Mouse (Mus musculus): ENCODE measurements at regions not wholly inside any gene's neighbourhood (a gene's known extent, or its start where the extent isn't known, plus 50 kb on each side); places are given as distances from the start of the nearest gene placed in this dataset.

DNA sequence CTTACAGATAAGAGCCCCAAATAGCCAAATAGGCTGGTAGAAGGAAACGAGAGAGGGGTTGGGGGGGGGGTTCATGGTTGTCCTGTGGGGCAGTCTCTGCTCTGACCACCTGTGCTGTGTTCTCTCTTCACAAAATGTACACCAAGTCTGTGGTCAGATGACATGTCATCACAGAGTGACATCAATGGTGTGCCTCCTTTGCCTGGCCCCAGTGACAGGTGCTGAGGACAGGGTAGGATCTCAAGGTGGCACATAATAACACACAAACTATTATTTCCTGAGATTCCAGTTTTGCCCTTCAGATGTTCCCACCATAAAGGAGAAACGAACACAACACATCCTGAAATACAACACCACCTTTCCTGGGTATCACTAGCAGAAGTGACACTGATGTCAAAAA lies 68.3 kb upstream of the Epcam start:
- ATAC-seq (ENCODE audit: insufficient number of reproducible peaks, low FRiP score, low TSS enrichment, low read depth) (no peak), DNase-seq (ENCODE audit: low spot score) (no peak)
- Histone ChIP-seq H3K27ac (replicated peaks; ENCODE audit: low read depth, low read length) (no peak overlapping the region), H3K9me3 (ENCODE audit: control insufficient read depth, low read length) (no peaks in the 10 kb centered on the region), H3K4me1 (ENCODE audit: control insufficient read depth, insufficient read depth, low read length) (0 out of 2 replicates have a peak, but pooled peaks cover 2% of the 10 kb centered on the region), H3K4me3 (ENCODE audit: low read depth, low read length) (no peak overlapping the region), H3K36me3 (ENCODE audit: control insufficient read depth, insufficient read depth, low read length) (no peaks in the 10 kb centered on the region), H3K27me3 (ENCODE audit: control insufficient read depth, insufficient read depth, low read length) (no peaks in the 10 kb centered on the region), H3K9ac (ENCODE audit: low read length) (no peak overlapping the region), H3K4me2 (ENCODE audit: low read depth, severe bottlenecking) (no peak overlapping the region)
- WGBS = 23% methylated on average over 2 of the region's 2 CpGs

DNA sequence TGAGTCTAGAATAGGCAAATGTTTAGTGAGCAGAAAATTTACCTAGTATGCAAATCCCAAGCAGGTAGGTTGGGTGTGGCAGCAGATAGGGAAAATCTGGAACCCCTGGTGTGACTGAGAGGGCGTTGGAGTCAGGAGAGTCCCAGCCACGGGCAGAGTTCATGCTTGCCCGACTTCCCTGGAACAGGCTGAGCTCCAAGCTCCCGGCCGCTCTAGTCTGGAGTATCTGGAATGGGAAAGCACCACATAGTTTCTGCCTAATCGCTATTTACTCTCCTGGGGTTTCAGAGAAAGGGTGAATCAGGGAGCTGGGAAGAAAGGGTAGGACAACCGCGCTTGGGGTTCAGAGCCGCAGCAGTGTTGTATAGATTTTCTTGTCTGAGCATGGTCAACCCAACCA lies 65.8 kb upstream of the Epcam start:
- no peak overlapping the region for H3K4me3 ChIP-seq (ENCODE audit: low read depth, low read length)
- 0 out of 2 replicates have a peak, but pooled peaks cover 2% of the 10 kb centered on the region for H3K4me1 ChIP-seq (ENCODE audit: control insufficient read depth, insufficient read depth, low read length)
- no peaks in the 10 kb centered on the region for H3K9me3 ChIP-seq (ENCODE audit: control insufficient read depth, low read length)
- 74% methylated on average over 9 of the region's 9 CpGs for WGBS
- H3K4me2 ChIP-seq (ENCODE audit: low read depth, severe bottlenecking) = no peak overlapping the region
- H3K9ac ChIP-seq (ENCODE audit: low read length) = no peak overlapping the region
- H3K27ac ChIP-seq (replicated peaks; ENCODE audit: low read depth, low read length) = no peak overlapping the region
- H3K36me3 ChIP-seq (ENCODE audit: control insufficient read depth, insufficient read depth, low read length) = no peaks in the 10 kb centered on the region
- no peak for DNase-seq (ENCODE audit: low spot score)
- H3K27me3 ChIP-seq (ENCODE audit: control insufficient read depth, insufficient read depth, low read length) = no peaks in the 10 kb centered on the region
- ATAC-seq (ENCODE audit: insufficient number of reproducible peaks, low FRiP score, low TSS enrichment, low read depth) = no peak

DNA sequence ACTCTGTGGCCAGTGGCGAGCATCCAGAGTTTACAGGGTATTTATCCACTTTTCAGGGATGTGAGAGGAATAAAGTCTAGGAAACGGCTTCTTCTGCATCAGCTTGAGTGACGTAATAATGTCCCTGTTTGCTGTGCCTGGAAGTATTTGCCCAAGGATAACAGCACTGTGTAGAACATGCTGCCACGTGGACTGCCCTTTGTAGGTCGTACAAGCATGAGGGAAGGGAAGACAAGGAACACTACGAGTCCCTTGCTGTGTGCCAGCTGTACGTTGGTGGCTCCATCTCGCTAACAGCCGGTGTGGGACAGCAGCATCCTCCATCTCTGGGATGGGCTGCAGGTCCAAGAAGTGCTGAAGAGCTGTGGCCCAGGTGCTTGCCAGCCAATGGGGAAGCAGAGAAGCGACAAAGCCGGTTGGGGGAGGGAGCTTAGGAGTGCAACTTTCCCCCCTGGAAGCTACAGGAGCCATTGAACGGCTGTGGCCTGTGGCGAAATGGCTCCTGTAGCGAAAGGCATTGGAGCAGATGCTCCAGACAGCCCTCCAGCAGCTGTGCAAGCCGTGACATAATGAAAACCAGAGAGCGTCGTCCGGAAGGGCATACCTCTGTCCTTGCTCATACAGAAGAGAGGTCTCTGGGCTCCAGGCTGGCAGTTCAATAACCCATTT lies 65.0 kb upstream of the Epcam start:
- no peak overlapping the region for H3K9ac ChIP-seq (ENCODE audit: low read length)
- ATAC-seq (ENCODE audit: insufficient number of reproducible peaks, low FRiP score, low TSS enrichment, low read depth) = peak; percentile 69; the same call in 1 of the 2 replicates
- no peak overlapping the region for H3K4me3 ChIP-seq (ENCODE audit: low read depth, low read length)
- H3K4me2 ChIP-seq (ENCODE audit: low read depth, severe bottlenecking) = peak overlapping the region; percentile 39; the same call in 1 of the 2 replicates
- 35% methylated on average over 18 of the region's 18 CpGs for WGBS
- H3K9me3 ChIP-seq (ENCODE audit: control insufficient read depth, low read length) = no peaks in the 10 kb centered on the region
- H3K27me3 ChIP-seq (ENCODE audit: control insufficient read depth, insufficient read depth, low read length) = no peaks in the 10 kb centered on the region
- H3K27ac ChIP-seq (replicated peaks; ENCODE audit: low read depth, low read length) = no peak overlapping the region
- H3K4me1 ChIP-seq (ENCODE audit: control insufficient read depth, insufficient read depth, low read length) = 0 out of 2 replicates have a peak, but pooled peaks cover 2% of the 10 kb centered on the region
- H3K36me3 ChIP-seq (ENCODE audit: control insufficient read depth, insufficient read depth, low read length) = no peaks in the 10 kb centered on the region
- DNase-seq (ENCODE audit: low spot score) = peak; percentile 52

DNA sequence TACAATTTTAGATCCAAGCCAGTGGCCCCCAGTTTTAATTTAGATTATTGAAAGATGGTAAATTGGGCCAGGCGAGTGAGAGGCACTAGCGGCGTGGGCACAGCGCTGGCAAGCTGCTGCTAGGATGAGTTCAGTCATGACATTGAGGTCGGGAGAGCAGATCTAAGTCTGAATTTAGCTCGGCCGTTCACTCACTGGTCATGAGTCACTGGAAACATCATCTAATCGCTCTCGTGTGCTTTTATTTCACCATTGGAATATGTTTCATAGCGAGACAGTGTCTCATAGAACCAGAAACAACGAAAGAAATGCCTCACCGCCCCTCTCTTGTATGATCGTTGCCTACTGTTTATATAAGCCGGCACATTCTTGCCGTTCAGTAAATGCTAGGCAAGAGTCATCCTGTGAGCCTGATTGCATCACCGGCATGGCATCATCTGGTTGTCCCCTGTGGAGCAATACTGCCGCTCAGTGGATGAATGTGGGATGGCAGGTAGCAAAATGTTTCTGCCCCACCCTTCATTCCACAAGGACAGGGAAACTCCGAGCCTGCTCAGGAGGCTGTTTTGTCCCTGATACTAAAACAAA lies 64.3 kb upstream of the Epcam start:
- Histone ChIP-seq H3K9ac (ENCODE audit: low read length) (no peak overlapping the region), H3K27ac (replicated peaks; ENCODE audit: low read depth, low read length) (no peak overlapping the region), H3K4me2 (ENCODE audit: low read depth, severe bottlenecking) (peak overlapping the region; percentile 39), H3K36me3 (ENCODE audit: control insufficient read depth, insufficient read depth, low read length) (no peaks in the 10 kb centered on the region), H3K4me3 (ENCODE audit: low read depth, low read length) (peak overlapping the region; percentile 11; the same call in 1 of the 2 replicates), H3K4me1 (ENCODE audit: control insufficient read depth, insufficient read depth, low read length) (0 out of 2 replicates have a peak, but pooled peaks cover 2% of the 10 kb centered on the region), H3K9me3 (ENCODE audit: control insufficient read depth, low read length) (no peaks in the 10 kb centered on the region), H3K27me3 (ENCODE audit: control insufficient read depth, insufficient read depth, low read length) (no peaks in the 10 kb centered on the region)
- peak; percentile 75; the same call in 1 of the 2 replicates for ATAC-seq (ENCODE audit: insufficient number of reproducible peaks, low FRiP score, low TSS enrichment, low read depth)
- DNase-seq (ENCODE audit: low spot score) = peak; percentile 97
- WGBS = 10% methylated on average over 18 of the region's 18 CpGs

DNA sequence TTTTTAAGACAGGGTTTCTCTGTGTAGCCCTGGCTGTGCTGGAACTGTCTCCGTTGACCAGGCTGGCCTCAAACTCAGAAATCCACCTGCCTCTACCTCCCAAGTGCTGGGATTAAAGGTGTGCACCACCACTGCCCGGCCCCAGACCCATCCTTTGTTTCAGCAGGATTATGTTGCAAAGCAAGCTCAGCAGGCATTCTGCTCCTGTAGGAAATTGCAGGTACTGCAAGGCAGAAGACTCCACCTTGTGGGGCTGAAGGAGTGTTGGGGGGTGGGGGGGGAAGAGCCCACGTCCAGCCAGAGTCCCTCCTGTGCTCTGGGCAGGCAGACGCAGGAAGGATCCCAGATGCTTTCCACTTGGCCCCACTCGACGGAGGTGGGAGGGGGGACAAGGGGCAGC lies 52.2 kb upstream of the Epcam start:
- WGBS = 62% methylated on average over 6 of the region's 6 CpGs
- Histone ChIP-seq H3K27ac (replicated peaks; ENCODE audit: low read depth, low read length) (no peak overlapping the region), H3K4me2 (ENCODE audit: low read depth, severe bottlenecking) (no peak overlapping the region), H3K36me3 (ENCODE audit: control insufficient read depth, insufficient read depth, low read length) (no peaks in the 10 kb centered on the region), H3K4me1 (ENCODE audit: control insufficient read depth, insufficient read depth, low read length) (no peaks in the 10 kb centered on the region), H3K27me3 (ENCODE audit: control insufficient read depth, insufficient read depth, low read length) (no peaks in the 10 kb centered on the region), H3K9ac (ENCODE audit: low read length) (no peak overlapping the region), H3K9me3 (ENCODE audit: control insufficient read depth, low read length) (no peaks in the 10 kb centered on the region; the same call in 1 of the 2 replicates), H3K4me3 (ENCODE audit: low read depth, low read length) (no peak overlapping the region)
- ATAC-seq (ENCODE audit: insufficient number of reproducible peaks, low FRiP score, low TSS enrichment, low read depth) (no peak), DNase-seq (ENCODE audit: low spot score) (no peak)

DNA sequence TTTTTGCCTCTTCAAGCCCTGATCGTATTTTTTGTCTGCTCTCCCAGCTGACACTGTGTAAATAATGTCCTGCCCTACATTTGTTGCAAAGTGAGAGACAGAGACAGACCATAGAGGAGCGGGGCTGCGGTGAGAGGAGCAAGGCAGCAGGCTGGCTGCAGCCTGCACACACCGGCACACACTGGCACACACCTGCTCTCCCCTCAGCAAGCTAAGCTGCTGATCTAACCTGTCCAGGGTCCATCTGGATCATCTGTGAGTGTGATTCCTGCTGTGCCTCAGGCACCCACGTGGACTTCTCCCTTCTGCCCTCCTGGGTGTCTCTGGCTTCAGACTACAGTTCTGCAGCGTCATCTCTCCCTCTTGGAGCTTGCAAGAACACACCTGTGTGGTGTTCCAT lies 50.4 kb upstream of the Epcam start:
- H3K9me3 ChIP-seq (ENCODE audit: control insufficient read depth, low read length) = no peaks in the 10 kb centered on the region; the same call in 1 of the 2 replicates
- H3K27ac ChIP-seq (replicated peaks; ENCODE audit: low read depth, low read length) = no peak overlapping the region
- WGBS = 74% methylated on average over 6 of the region's 6 CpGs
- H3K4me3 ChIP-seq (ENCODE audit: low read depth, low read length) = no peak overlapping the region
- ATAC-seq (ENCODE audit: insufficient number of reproducible peaks, low FRiP score, low TSS enrichment, low read depth) = no peak
- no peak overlapping the region for H3K9ac ChIP-seq (ENCODE audit: low read length)
- H3K27me3 ChIP-seq (ENCODE audit: control insufficient read depth, insufficient read depth, low read length) = no peaks in the 10 kb centered on the region
- no peak for DNase-seq (ENCODE audit: low spot score)
- no peaks in the 10 kb centered on the region for H3K4me1 ChIP-seq (ENCODE audit: control insufficient read depth, insufficient read depth, low read length)
- no peaks in the 10 kb centered on the region for H3K36me3 ChIP-seq (ENCODE audit: control insufficient read depth, insufficient read depth, low read length)
- H3K4me2 ChIP-seq (ENCODE audit: low read depth, severe bottlenecking) = no peak overlapping the region

All from limb, embryonic 11.5 days (tissue).